Mouse (Mus musculus) MEL (cell line): ENCODE results near the gene Klf3. TPM values are rescaled to one million over a fixed set of nuclear protein-coding genes. Genes with fewer than 3 reads are reported as not detected.

ENCODE experiments used
- DNase-seq: peaks from one replicate; pipeline ENCODE4 v3.0.0; 2011; ENCODE audit warnings: low read depth, low spot score
- H3K27ac ChIP-seq: 2 replicates; pipeline ENCODE4 v1.5.1; 2012; ENCODE audit warnings: low read depth, mild to moderate bottlenecking, control low read depth, low read length, moderate library complexity; ENCODE audit not compliant: control insufficient read depth
- H3K27me3 ChIP-seq, 2 experiments: fragments of 150-350 bp in 1 of 2; sonication (generic) in 1 of 2; 2 replicates each; pipeline ENCODE4 v1.6.1; 2012; ENCODE audit warnings: low read length in 2 of 2, mild to moderate bottlenecking in 2 of 2, improper control_type of control experiment in 1 of 2, moderate library complexity in 1 of 2; ENCODE audit not compliant: insufficient read depth in 2 of 2, control insufficient read depth in 1 of 2
- H3K36me3 ChIP-seq, 2 experiments: 2 replicates each; pipeline ENCODE4 v1.6.1; 2012 to 2014; ENCODE audit warnings: low read length in 2 of 2, improper control_type of control experiment in 1 of 2, inconsistent platforms in 1 of 2, mild to moderate bottlenecking in 1 of 2; ENCODE audit not compliant: insufficient read depth in 2 of 2, control insufficient read depth in 1 of 2
- H3K4me1 ChIP-seq, 2 experiments: fragments of 150-350 bp in 1 of 2; sonication (generic) in 1 of 2; 2 replicates each; pipeline ENCODE4 v1.6.1; 2012; ENCODE audit warnings: low read length in 2 of 2, improper control_type of control experiment in 1 of 2, mild to moderate bottlenecking in 1 of 2; ENCODE audit not compliant: insufficient read depth in 2 of 2, control insufficient read depth in 1 of 2
- H3K4me3 ChIP-seq, 2 experiments: fragments of 150-350 bp in 1 of 2; sonication (generic) in 1 of 2; 2 replicates each; pipeline ENCODE4 v1.5.1; 2012; ENCODE audit warnings: low read depth in 2 of 2, low read length in 2 of 2, mild to moderate bottlenecking in 2 of 2, moderate library complexity in 2 of 2, control low read depth in 1 of 2, improper control_type of control experiment in 1 of 2; ENCODE audit not compliant: control insufficient read depth in 1 of 2, insufficient read depth in 1 of 2
- H3K79me2 ChIP-seq: 2 replicates; pipeline ENCODE4 v1.6.1; 2012; ENCODE audit warnings: mild to moderate bottlenecking, low read length, moderate library complexity; ENCODE audit not compliant: control insufficient read depth, poor library complexity, insufficient read depth
- H3K9ac ChIP-seq: 2 replicates; pipeline ENCODE4 v1.6.1; 2012; ENCODE audit warnings: low read depth, mild to moderate bottlenecking, control low read depth, low read length, moderate library complexity; ENCODE audit not compliant: control insufficient read depth, poor library complexity, severe bottlenecking
- H3K9me3 ChIP-seq: fragments of 150-350 bp; sonication (generic); replicated peaks from 2 replicates; pipeline ENCODE4 v1.6.1; 2012; ENCODE audit warnings: mild to moderate bottlenecking, low read length, improper control_type of control experiment, moderate library complexity; ENCODE audit not compliant: insufficient read depth
- CHD1 ChIP-seq: IDR thresholded peaks from 2 replicates; pipeline ENCODE4 v1.6.1; 2012; ENCODE audit warnings: low read depth, mild to moderate bottlenecking, inconsistent platforms, low read length, improper control_type of control experiment
- CHD2 ChIP-seq: IDR thresholded peaks from 2 replicates; pipeline ENCODE4 v1.6.1; 2011; ENCODE audit warnings: low read length, improper control_type of control experiment
- CTCF ChIP-seq, 3 experiments: IDR thresholded peaks in 2 of 3; conservative IDR thresholded peaks in 1 of 3; 2 replicates each; pipeline ENCODE4 v1.5.1; 2011 to 2012; ENCODE audit warnings: low read length in 3 of 3, low read depth in 2 of 3, mild to moderate bottlenecking in 2 of 3, improper control_type of control experiment in 1 of 3, inconsistent platforms in 1 of 3, mixed read lengths in 1 of 3, moderate library complexity in 1 of 3; ENCODE audit not compliant: control insufficient read depth in 1 of 3, insufficient read depth in 1 of 3, poor library complexity in 1 of 3, severe bottlenecking in 1 of 3
- E2F4 ChIP-seq: IDR thresholded peaks from 2 replicates; pipeline ENCODE4 v1.6.1; 2011; ENCODE audit warnings: low read depth, low read length, improper control_type of control experiment, borderline replicate concordance
- EP300 ChIP-seq, 2 experiments: IDR thresholded peaks; 2 replicates each; pipeline ENCODE4 v1.6.1; 2011; ENCODE audit warnings: improper control_type of control experiment in 2 of 2, low read length in 2 of 2, low read depth in 1 of 2, mild to moderate bottlenecking in 1 of 2
- HCFC1 ChIP-seq: IDR thresholded peaks from 2 replicates; pipeline ENCODE4 v1.6.1; 2012; ENCODE audit warnings: low read depth, mild to moderate bottlenecking, inconsistent platforms, low read length, improper control_type of control experiment, moderate library complexity
- JUND ChIP-seq: IDR thresholded peaks from 2 replicates; pipeline ENCODE4 v1.6.1; 2011; ENCODE audit warnings: low read depth, mild to moderate bottlenecking, improper control_type of control experiment, low read length
- KAT2A ChIP-seq: conservative IDR thresholded peaks from 2 replicates; pipeline ENCODE4 v1.6.1; 2012; ENCODE audit warnings: low read depth, low read length, improper control_type of control experiment, inconsistent platforms
- MAX ChIP-seq: IDR thresholded peaks from 2 replicates; pipeline ENCODE4 v1.6.1; 2011; ENCODE audit warnings: low read length, improper control_type of control experiment
- MAZ ChIP-seq: IDR thresholded peaks from 2 replicates; pipeline ENCODE4 v1.6.1; 2012; ENCODE audit warnings: low read depth, mild to moderate bottlenecking, inconsistent platforms, low read length, improper control_type of control experiment
- MYC ChIP-seq: IDR thresholded peaks from 2 replicates; pipeline ENCODE4 v1.6.1; 2011; ENCODE audit warnings: low read depth, mild to moderate bottlenecking, low read length, improper control_type of control experiment, moderate library complexity
- NRF1 ChIP-seq: IDR thresholded peaks from 2 replicates; pipeline ENCODE4 v1.6.1; 2014; ENCODE audit warnings: low read depth, mild to moderate bottlenecking, inconsistent platforms, low read length, improper control_type of control experiment, moderate library complexity; ENCODE audit not compliant: poor library complexity, insufficient read depth, severe bottlenecking
- RCOR1 ChIP-seq: IDR thresholded peaks from 2 replicates; pipeline ENCODE4 v1.6.1; 2012; ENCODE audit warnings: low read depth, mild to moderate bottlenecking, inconsistent platforms, low read length, improper control_type of control experiment
- SMC3 ChIP-seq: IDR thresholded peaks from 2 replicates; pipeline ENCODE4 v1.6.1; 2011; ENCODE audit warnings: low read depth, low read length, improper control_type of control experiment
- TAL1 ChIP-seq: IDR thresholded peaks from 2 replicates; pipeline ENCODE4 v1.6.1; 2012; ENCODE audit warnings: mild to moderate bottlenecking, inconsistent platforms, low read length, moderate library complexity, mixed read lengths
- TCF12 ChIP-seq: IDR thresholded peaks from 2 replicates; pipeline ENCODE4 v1.6.1; 2014; ENCODE audit warnings: low read depth, mild to moderate bottlenecking, inconsistent platforms, low read length, improper control_type of control experiment, moderate library complexity
- UBTF ChIP-seq: IDR thresholded peaks from 2 replicates; pipeline ENCODE4 v1.6.1; 2012; ENCODE audit warnings: low read depth, mild to moderate bottlenecking, inconsistent platforms, low read length, improper control_type of control experiment, moderate library complexity, borderline replicate concordance; ENCODE audit not compliant: insufficient read depth
- USF1 ChIP-seq: IDR thresholded peaks from 2 replicates; pipeline ENCODE4 v1.6.1; 2014; ENCODE audit warnings: low read depth, mild to moderate bottlenecking, inconsistent platforms, low read length, improper control_type of control experiment, moderate library complexity
- USF2 ChIP-seq, 2 experiments: IDR thresholded peaks; 2 replicates each; pipeline ENCODE4 v1.6.1; 2011 to 2012; ENCODE audit warnings: improper control_type of control experiment in 2 of 2, low read length in 2 of 2, borderline replicate concordance in 1 of 2, inconsistent platforms in 1 of 2, low read depth in 1 of 2, mild to moderate bottlenecking in 1 of 2; ENCODE audit not compliant: insufficient read depth in 1 of 2
- ZC3H11A ChIP-seq: IDR thresholded peaks from 2 replicates; pipeline ENCODE4 v1.6.1; 2012; ENCODE audit warnings: low read depth, mild to moderate bottlenecking, inconsistent platforms, low read length, improper control_type of control experiment
- ZKSCAN1 ChIP-seq: IDR thresholded peaks from 2 replicates; pipeline ENCODE4 v1.6.1; 2012; ENCODE audit warnings: low read depth, mild to moderate bottlenecking, inconsistent platforms, low read length, improper control_type of control experiment, moderate library complexity
- ZMIZ1 ChIP-seq: IDR thresholded peaks from 2 replicates; pipeline ENCODE4 v1.6.1; 2012; ENCODE audit warnings: low read depth, mild to moderate bottlenecking, inconsistent platforms, low read length, improper control_type of control experiment, moderate library complexity
- ZNF384 ChIP-seq: IDR thresholded peaks from 2 replicates; pipeline ENCODE4 v1.6.1; 2012; ENCODE audit warnings: low read depth, mild to moderate bottlenecking, inconsistent platforms, low read length, improper control_type of control experiment
- polyA plus RNA-seq, 2 experiments: library from polyadenylated mRNA; stranded (reverse) in 1 of 2; unstranded in 1 of 2; fragments of >175 nt in 1 of 2; fragments of >200 nt in 1 of 2; gene quantifications; 2 replicates each; pipeline versions ENCODE4 v1.2.1 to v1.2.4; 2012; ENCODE audit warnings: low replicate concordance in 2 of 2, low read depth in 1 of 2; ENCODE audit not compliant: insufficient read length in 2 of 2, insufficient read depth in 1 of 2, missing spikeins in 1 of 2
- total RNA-seq: library from RNA; depleted of rRNA; stranded (reverse); fragments of 300-350 nt; gene quantifications from 2 replicates; pipeline ENCODE4 v1.2.3, GENCODE M21; 2012

Gene Klf3
- total and polyA plus RNA-seq, 3 experiments: 7.1 to 72.2 (median 39.7) TPM

- no peak for TF ChIP-seq CHD2
- TF ChIP-seq EP300 (IDR thresholded peaks at IDR 0.05; ENCODE audit: low read depth in 1 of 2, low read length in 2 of 2): no peak
- TF ChIP-seq SMC3: no peak
- TF ChIP-seq KAT2A: no peak
- no peak for TF ChIP-seq MAX
- no peak for TF ChIP-seq USF2 (IDR thresholded peaks at IDR 0.05; ENCODE audit: borderline replicate concordance in 1 of 2, insufficient read depth in 1 of 2, low read depth in 1 of 2, low read length in 2 of 2)
- no peak for TF ChIP-seq JUND
- TF ChIP-seq CHD1: no peak
- Histone ChIP-seq H3K9ac (no peak overlapping the region), H3K79me2 (no peaks in the 10 kb centered on the region), H3K9me3 (no peaks in the 10 kb centered on the region), H3K36me3 (peaks cover 0 to 17% of the 10 kb centered on the region in 2 experiments; a peak in 2 of 4 replicates), H3K4me1 (no peaks in the 10 kb centered on the region), H3K27ac (no peak overlapping the region), H3K4me3 (no peak overlapping the region), H3K27me3 (no peaks in the 10 kb centered on the region)
- no peak for DNase-seq
Observed at GRCm38 (mm10) chr5:64823431-64823830, 20.2 kb downstream of the Klf3 start.

- no peak for TF ChIP-seq HCFC1
- TF ChIP-seq ZMIZ1: no peak
- TF ChIP-seq MYC: no peak
- no peak for TF ChIP-seq NRF1
- no peak for TF ChIP-seq CHD2
- no peak for TF ChIP-seq TCF12
- TF ChIP-seq RCOR1: no peak
- no peak for TF ChIP-seq UBTF
- TF ChIP-seq MAX: no peak
- TF ChIP-seq TAL1: no peak
- TF ChIP-seq MAZ: no peak
- no peak for TF ChIP-seq ZC3H11A
- no peak for TF ChIP-seq CHD1
- no peak for TF ChIP-seq CTCF (IDR thresholded peaks at IDR 0.05 in 2 of 3, conservative IDR thresholded peaks at IDR 0.05 in 1 of 3; ENCODE audit: control insufficient read depth in 1 of 3, insufficient read depth in 1 of 3, low read depth in 2 of 3, low read length in 3 of 3, poor library complexity in 1 of 3, severe bottlenecking in 1 of 3)
- no peak for TF ChIP-seq ZKSCAN1
- no peak for TF ChIP-seq EP300 (IDR thresholded peaks at IDR 0.05; ENCODE audit: low read depth in 1 of 2, low read length in 2 of 2)
- no peak for TF ChIP-seq E2F4
- TF ChIP-seq JUND: no peak
- no peak for TF ChIP-seq USF1
- TF ChIP-seq ZNF384: no peak
- peaks cover 0 to 13% of the 10 kb centered on the region in 2 experiments; a peak in 2 of 4 replicates for H3K36me3 ChIP-seq
- 0 out of 4 replicates have a peak, but pooled peaks cover 0 to 3% of the 10 kb centered on the region in 2 experiments for H3K4me1 ChIP-seq
- no peak overlapping the region for H3K4me3 ChIP-seq
- H3K27ac ChIP-seq: no peak overlapping the region
- H3K9ac ChIP-seq: no peak overlapping the region
- no peaks in the 10 kb centered on the region for H3K27me3 ChIP-seq
- no peak for DNase-seq
- no peaks in the 10 kb centered on the region for H3K79me2 ChIP-seq
- H3K9me3 ChIP-seq: no peaks in the 10 kb centered on the region
Observed at GRCm38 (mm10) chr5:64824765-64825164, 21.6 kb downstream of the Klf3 start.
